8 mouse cellular contexts compared by ENCODE assay signal in the genomic region with DNA sequence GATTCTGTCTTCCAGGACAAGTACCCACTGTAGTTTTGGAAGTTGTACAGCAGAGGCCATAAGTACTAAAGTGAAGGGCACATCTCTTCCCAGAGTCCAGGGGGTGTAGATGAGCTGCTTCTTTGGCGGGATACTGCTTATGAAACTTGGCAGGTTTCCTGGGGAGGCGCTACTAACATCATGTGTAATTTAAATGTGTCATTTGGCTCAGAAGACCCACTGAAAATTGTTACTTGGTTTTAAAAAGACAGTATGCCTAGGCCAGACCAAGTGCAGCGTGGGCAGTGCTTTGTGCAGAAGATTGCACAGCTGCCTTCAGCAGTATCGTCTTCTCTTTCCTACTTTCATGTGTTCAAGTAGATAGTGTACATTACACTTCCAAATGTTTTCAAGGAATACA. TPM values are rescaled to one million over a fixed set of nuclear protein-coding genes. Genes with fewer than 3 reads are reported as not detected.
DNase-seq lines count a peak whose midpoint lies in the region; ATAC-seq and TF ChIP-seq lines count a peak whose summit lies in the region.
"Had no signal": no experiment of that assay in that cellular context is flagged by ENCODE, and none has a peak within 500 bp of the region (broad histone marks: within the 10 kb centered on the region; RNA-seq: fewer than 3 reads in every experiment).

No protein-coding gene starts in this region.

- peak; percentile 54; the same call in 1 of the 2 replicates for ATAC-seq in stomach, embryonic 16.5 days (ENCODE audit: insufficient read depth, low FRiP score)
- no peak for ATAC-seq in midbrain, embryonic 14.5 days (ENCODE audit: low FRiP score, low TSS enrichment)

- DNase-seq in left cerebral cortex, adult 2 months (ENCODE audit: extremely low spot score in 1 of 2, low spot score in 2 of 2) = peak; percentile 24
- no peak for DNase-seq in left cerebral cortex, adult 11 months (ENCODE audit: low spot score)
- DNase-seq in heart, adult 8-10 months (ENCODE audit: low spot score) = peak; percentile 25
- DNase-seq in left cerebral cortex, postnatal 10 days (ENCODE audit: extremely low spot score in 1 of 2, low spot score in 2 of 2) = peak; percentile 36 to 55
- DNase-seq in cerebellum, adult 8-10 months = no peak
- no peak for DNase-seq in midbrain, embryonic 14.5 days

- H3K4me1 ChIP-seq in stomach, embryonic 16.5 days (ENCODE audit: control insufficient read depth, insufficient read depth, low read length) = no peaks in the 10 kb centered on the region
- H3K4me1 ChIP-seq in midbrain, embryonic 14.5 days (ENCODE audit: control insufficient read depth, insufficient read depth, low read length) = no peaks in the 10 kb centered on the region
- H3K4me1 ChIP-seq: liver, embryonic 15.5 days had no signal

- H3K9me3 ChIP-seq in stomach, embryonic 16.5 days (replicated peaks; ENCODE audit: control insufficient read depth, low read length) = no peaks in the 10 kb centered on the region
- no peaks in the 10 kb centered on the region for H3K9me3 ChIP-seq in midbrain, embryonic 14.5 days (ENCODE audit: control insufficient read depth, low read length)
- H3K9me3 ChIP-seq: liver, embryonic 15.5 days had no signal

- H3K4me3 ChIP-seq in left cerebral cortex, adult 2 months = no peak overlapping the region
- no peak overlapping the region for H3K4me3 ChIP-seq in stomach, embryonic 16.5 days (replicated peaks; ENCODE audit: low read length)
- no peak overlapping the region for H3K4me3 ChIP-seq in midbrain, embryonic 14.5 days (replicated peaks; ENCODE audit: low read depth, low read length)
- H3K4me3 ChIP-seq: liver, embryonic 15.5 days had no signal

- H3K36me3 ChIP-seq in stomach, embryonic 16.5 days (ENCODE audit: control insufficient read depth, insufficient read depth, low read length) = 0 out of 2 replicates have a peak, but pooled peaks cover 7% of the 10 kb centered on the region
- H3K36me3 ChIP-seq in midbrain, embryonic 14.5 days (ENCODE audit: control insufficient read depth, insufficient read depth, low read length) = peaks cover 16% of the 10 kb centered on the region; the same call in 1 of the 2 replicates

- H3K27me3 ChIP-seq in stomach, embryonic 16.5 days (ENCODE audit: control insufficient read depth, insufficient read depth, low read length) = no peaks in the 10 kb centered on the region
- H3K27me3 ChIP-seq in midbrain, embryonic 14.5 days (ENCODE audit: control insufficient read depth, insufficient read depth, low read length) = no peaks in the 10 kb centered on the region
- H3K27me3 ChIP-seq: liver, embryonic 15.5 days had no signal

- WGBS in stomach, embryonic 16.5 days = 51% methylated on average over 4 of the region's 4 CpGs
- 89% methylated on average over 4 of the region's 4 CpGs for WGBS in midbrain, embryonic 14.5 days

- no peak overlapping the region for H3K4me2 ChIP-seq in stomach, embryonic 16.5 days (ENCODE audit: low read depth, low read length)
- H3K4me2 ChIP-seq in midbrain, embryonic 14.5 days (ENCODE audit: low read length) = no peak overlapping the region
- H3K4me2 ChIP-seq: liver, embryonic 15.5 days had no signal

- H3K9ac ChIP-seq in stomach, embryonic 16.5 days (ENCODE audit: low read length) = peak overlapping the region; percentile 28; the same call in 1 of the 2 replicates
- H3K9ac ChIP-seq in midbrain, embryonic 14.5 days (replicated peaks; ENCODE audit: low read length) = no peak overlapping the region
- H3K9ac ChIP-seq: liver, embryonic 15.5 days had no signal

- no peak overlapping the region for H3K27ac ChIP-seq in left cerebral cortex, adult 2 months
- H3K27ac ChIP-seq in stomach, embryonic 16.5 days (ENCODE audit: low read length) = peak overlapping the region; percentile 92
- no peak overlapping the region for H3K27ac ChIP-seq in midbrain, embryonic 14.5 days (replicated peaks; ENCODE audit: low read depth, low read length)
- H3K27ac ChIP-seq: liver, embryonic 15.5 days had no signal

- no peak for TF ChIP-seq CTCF in left cerebral cortex, adult 2 months (IDR thresholded peaks at IDR 0.05)

- intact Hi-C loops in left cerebral cortex, adult 2 months (cut with DNase I) = loop anchor here (5.0 kb wide), 1 partner anchor 43 kb away; a partner anchor contains a TSS
- intact Hi-C loops in left cerebral cortex, postnatal 10 days (cut with DNase I) = no loop called here

RNA-seq across cellular contexts. Expression of a gene that starts 44.5 kb away (rescaled TPM):
- total RNA-seq in left cerebral cortex, adult 2 months (2021) = 10 to 100 TPM; 55.3 to 58.3 TPM
- total RNA-seq in heart, adult 8-10 months (2022) = 10 to 100 TPM; 23.3 to 27.6 (median 24.1) TPM
- 10 to 100 TPM; 56.8 to 62.1 TPM for total RNA-seq in left cerebral cortex, postnatal 10 days (2021)
- 25.6 and 28.7 TPM in 2 replicates for polyA plus RNA-seq in stomach, embryonic 16.5 days (2015; fragmentation: Nextera tagmentation; extraction: Ambion mirVana)
- polyA plus RNA-seq in midbrain, embryonic 14.5 days (2014; fragmentation: Nextera tagmentation; extraction: Ambion mirVana) = 13.3 and 18.5 TPM in 2 replicates

RNA-seq across cellular contexts. Expression of a gene that starts 50.4 kb away (rescaled TPM):
- total RNA-seq in left cerebral cortex, adult 2 months (2021) = not detected
- total RNA-seq in heart, adult 8-10 months (2022) = not detected
- total RNA-seq in left cerebral cortex, postnatal 10 days (2021) = not detected
- polyA plus RNA-seq in stomach, embryonic 16.5 days (2015; fragmentation: Nextera tagmentation; extraction: Ambion mirVana) = not detected in 2 replicates
- polyA plus RNA-seq in midbrain, embryonic 14.5 days (2014; fragmentation: Nextera tagmentation; extraction: Ambion mirVana) = not detected in 2 replicates
- polyA plus RNA-seq: liver, embryonic 15.5 days had no signal

Comparison
In these comparisons a context has a peak if more than half of its experiments do, and no peak if none do; other contexts are left out.
1. DNase-seq: peak in left cerebral cortex, adult 2 months (2 of 2), heart, adult 8-10 months (single experiment) and left cerebral cortex, postnatal 10 days (2 of 2); none in left cerebral cortex, adult 11 months (single experiment), cerebellum, adult 8-10 months (single experiment) and midbrain, embryonic 14.5 days (single experiment).